Mouse (Mus musculus) spleen, adult 18-20 months (tissue): Measurements from ENCODE around the gene Msmo1.

Experiments used
- DNase-seq, 2 experiments: peaks; one replicate each; pipeline ENCODE4 v3.0.0; 2022; ENCODE audit warnings: mixed read lengths in 2 of 2

Gene Msmo1

DNA sequence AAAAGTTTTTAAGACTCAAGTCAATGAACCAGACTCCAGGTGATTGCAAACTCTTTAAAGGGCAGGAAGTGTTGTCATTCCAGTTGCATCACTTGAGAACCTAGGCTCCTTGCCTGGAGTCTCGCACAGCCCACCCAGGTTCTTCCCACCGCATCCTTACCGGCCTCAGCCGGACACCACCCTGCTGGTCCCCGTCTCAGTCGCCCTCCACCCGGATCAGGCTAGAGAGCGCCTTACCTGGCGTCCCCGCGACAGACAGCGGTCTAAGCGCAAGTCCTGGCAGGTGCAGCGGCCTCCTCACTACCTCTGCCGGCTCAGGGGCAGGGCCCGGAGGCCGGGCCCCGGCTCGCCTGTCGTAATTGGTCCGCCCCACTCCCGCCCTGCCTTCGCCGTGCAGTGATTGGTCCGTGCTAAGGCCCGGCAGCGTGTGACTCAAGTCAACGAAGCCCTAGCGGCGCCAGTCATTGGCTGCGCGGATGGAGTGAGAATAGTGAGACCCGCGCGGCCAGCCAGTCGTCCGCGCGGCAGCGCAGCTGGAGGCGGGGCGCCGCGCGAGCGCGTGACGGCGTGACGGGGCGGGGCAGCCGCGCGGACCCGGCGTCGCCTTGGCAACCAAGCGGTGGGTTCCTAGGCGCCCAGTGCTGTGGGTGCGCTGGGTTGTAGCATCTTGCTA, at the start of gene Msmo1:
TSS of gene Msmo1 (minus strand) at position 522 of the 673 bp plus-strand sequence.
- peak; percentile 88 to 95 for DNase-seq

DNA sequence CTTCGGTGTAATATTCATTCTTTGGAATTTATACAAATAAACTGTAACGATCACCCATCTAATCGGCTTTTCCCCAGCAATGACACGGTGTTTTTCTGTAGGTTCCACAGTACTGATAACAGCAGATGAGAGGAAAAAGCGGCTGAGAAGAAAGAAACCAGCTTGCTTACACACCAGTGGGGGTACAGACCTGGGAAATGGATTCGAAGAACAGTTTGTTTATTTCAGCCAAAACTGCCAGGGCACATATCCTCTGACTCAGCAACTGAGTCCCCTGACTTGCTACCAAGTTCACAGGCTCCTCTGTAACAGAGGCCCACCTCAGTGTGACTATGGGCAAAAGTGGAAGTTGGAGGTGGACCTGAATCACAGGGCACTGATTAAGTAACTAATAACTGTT, 48.4 kb upstream of the Msmo1 start:
- no peak for DNase-seq

DNA sequence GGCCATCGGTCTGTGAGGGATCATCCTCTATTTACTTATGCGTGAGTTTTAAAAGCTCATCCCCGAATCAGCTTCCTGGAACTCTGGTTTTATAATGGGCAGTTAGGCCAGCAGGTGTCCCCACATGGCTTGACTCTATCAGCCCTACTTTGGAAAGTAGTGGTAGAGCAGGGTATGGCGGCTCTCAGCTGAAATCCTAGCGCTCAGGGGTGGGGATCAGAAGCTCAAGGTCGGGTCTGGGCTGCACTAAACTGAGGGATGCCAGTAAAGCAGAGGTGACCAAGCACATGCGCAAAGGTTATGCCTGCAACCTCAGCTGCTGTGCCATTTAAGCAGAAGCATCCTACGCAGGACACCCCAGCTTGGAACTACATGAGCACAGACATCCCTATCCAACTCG, 44.3 kb upstream of the Msmo1 start:
- no peak for DNase-seq

DNA sequence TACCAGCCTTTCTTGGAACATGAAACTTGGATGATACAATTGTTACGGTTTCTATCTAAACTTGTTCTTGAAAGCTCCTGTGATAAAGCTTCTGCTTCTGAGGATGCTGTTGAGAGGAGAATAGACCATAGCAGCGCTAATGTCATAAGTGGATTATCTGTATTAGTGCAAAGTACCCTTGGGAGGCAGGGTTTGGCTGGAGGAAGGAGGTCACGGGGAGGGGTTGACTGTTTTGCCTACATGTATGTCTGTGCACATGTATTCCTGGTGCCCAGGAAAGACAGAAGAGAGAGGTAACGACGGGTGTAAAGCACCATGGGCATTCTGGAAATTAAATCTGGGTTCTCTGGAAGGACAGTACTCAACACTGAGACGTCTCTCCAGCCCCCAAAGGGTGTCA, 40.5 kb upstream of the Msmo1 start:
- no peak for DNase-seq

DNA sequence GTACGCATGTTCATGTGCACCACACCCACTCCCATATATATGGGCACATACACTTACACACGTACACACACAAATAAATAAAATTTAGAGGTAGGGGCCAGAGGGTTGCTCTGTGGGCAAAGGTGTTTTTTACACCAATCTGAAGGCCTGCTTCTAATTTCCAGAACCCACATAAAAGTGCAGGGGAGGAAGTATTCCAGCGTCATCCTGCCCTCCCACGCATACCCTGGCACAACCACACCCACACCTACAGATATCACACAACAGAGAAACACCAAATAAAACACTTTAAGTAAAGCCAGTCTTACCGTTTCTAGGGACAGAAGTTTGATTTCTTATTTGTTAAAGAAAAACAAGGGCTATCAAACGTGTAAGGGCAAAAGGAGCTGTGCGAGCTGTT, 37.2 kb upstream of the Msmo1 start:
- no peak for DNase-seq

DNA sequence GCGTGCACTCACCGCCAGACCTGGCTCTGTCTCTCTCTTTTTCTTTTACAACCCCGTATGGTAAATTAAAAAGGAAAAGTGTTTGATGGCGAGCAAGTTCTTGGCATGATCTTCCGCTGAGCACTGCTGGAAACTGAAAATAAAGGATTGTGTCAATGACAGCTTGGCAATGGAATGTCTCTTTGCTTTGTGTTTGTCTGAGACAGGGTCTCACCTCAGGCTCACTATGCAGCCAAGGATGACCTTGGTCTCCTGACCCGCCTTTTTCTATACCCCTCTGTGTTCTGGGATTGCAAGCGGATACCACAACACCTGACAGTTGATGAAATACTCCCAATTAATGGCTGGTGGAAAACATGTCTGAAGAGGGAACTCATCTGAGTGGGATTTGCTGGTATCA, 36.0 kb upstream of the Msmo1 start:
- no peak for DNase-seq

DNA sequence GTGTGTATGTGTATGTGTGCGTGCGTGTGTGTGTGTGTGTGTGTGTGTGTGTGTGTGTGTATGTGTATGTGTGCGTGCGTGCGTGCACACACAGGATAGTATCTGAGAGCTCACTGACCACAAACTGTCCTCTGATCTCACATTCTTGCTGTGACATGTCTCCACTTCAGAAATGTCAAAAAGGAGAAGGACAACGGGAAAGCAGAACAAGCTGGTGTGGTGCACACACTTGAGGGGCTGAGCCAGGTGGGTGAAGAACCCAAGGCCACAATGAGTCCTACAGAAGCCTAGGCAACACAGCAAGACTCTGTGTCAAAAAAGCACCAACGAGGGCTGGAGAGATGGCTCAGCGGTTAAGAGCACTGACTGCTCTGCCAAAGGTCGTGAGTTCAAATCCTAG, 35.1 kb upstream of the Msmo1 start:
- no peak for DNase-seq

DNA sequence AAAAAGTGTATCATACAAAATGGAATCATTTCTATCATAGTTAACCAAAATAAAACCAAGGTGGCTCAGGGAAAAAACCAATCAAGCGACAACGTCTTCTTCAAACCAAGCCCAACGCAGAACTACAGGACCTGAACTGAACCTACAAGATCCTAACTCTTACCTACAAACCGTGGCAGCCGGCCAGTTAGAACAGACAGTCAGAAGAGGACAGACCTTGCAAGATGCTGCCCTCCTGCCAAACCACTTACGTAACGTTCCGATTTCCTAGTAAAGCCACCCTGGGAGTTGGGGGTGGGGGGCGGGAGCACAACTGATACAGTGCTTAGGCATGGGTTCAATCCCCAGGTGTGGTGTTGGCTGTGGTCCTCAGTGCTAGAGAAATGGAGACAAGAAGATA, 33.5 kb upstream of the Msmo1 start:
- DNase-seq = no peak

DNA sequence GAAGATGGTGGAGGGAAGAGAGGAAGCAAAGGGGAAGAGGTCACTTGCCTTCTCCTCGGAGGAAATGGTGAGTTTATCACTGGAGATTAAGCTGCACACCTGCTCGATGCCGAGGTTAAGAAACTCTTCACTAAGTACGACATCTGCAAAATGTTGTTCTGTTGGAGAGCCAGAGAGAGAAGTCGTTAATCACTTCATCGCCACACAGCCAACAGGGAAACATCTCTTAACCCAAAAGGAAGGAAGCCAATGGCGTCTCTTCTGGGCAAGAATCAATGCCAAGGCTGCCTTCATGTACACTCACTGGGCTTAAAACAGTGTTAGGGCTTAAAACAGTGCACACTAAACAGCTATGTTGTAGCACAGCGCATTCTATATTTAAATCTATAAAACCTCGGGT, 30.5 kb upstream of the Msmo1 start:
- DNase-seq = no peak

DNA sequence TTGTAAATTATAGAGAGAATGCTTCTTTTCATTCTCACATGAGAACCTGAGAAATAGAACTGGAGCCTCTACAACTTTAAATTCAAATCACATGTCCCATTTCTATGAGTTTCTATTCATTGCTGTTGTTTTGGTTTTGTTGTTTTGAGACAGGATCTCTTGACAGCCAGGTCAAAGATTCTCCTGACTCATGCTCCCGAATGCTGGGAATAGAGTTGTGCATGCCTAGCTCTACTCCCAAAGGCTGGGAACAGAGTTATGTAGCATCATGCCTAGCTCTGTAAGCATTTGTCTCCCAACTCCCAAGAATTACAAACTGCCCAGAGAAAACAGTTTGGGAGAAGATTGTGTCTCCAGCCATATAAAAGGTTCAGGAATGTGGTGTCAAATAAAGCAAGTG, 29.2 kb upstream of the Msmo1 start:
- DNase-seq = no peak

DNA sequence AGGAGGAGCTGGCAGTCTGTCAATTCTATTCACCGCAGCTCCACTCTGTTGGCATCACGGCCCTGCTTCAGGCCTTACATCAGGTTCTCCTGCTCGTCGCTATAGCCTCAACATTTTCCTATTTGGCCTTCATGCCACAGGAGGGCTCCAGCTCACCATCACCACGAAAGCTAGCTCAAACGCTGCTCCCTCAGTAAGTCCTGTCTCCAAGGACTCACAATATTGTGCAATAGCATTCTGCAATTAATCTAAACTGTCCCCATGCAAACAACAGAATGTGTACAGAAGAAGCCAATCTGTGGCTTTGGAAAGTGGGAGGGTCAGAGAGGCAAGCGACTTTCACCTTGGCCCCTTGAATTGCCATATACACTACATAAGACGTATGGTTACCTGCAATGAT, 27.8 kb upstream of the Msmo1 start:
- no peak for DNase-seq

DNA sequence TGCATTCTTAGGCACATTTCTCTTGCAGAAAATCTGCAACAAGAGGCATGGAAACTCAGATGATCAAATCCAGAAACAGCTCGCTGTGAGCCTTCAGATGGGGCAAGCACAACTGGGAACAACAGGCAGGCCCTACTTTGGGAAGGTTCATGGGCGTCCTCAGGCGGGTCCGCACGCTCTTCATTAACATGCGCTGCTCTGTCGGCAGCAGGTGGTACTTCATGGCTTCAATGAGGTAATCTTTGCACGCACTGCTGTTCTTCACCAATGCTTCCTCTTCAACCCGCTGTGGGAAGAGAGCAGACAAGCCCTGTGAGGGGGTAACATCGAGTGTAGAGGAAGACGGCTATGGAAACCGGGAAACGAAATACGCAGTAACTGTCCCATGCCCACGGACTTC, 24.4 kb upstream of the Msmo1 start:
- no peak for DNase-seq

DNA sequence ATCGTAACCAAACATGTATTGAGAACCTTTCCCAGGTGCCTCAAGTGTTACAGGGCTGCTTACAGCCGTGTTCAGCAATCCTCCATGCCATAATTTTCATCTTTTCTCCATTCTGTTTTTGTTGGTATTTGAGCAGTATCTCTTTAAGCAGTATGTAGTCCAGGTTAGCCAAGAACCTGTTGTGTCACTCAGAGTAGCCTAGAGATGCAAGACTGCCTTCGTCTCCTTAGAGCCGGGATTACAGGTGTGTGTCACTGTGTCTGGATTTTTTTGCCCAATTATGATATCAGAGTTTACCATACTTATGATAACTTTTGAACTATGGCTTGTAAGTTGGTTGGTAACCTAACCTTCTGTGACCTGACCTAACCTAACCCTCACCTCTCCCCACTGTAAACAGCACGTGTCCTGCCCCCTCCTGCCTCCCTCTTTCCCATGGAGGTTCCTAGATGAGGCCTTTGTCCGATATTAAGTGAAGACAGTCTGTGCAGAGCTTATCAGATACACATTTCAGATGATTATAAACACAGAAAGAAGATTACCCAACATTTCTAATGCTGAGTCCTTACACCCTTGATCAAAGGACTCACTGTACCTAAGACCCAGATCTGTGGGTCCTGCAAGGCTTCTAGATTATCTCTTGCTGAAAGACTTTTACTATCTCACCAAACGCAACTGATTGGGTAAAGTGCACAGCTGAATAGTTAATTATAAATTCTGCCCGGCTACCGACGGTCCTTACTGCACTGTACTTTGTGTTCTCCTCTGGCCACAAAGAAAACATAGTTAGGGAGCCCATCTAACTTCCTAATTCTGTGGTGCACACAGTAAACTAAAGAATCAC, 12.8 kb upstream of the Msmo1 start:
- DNase-seq = no peak

DNA sequence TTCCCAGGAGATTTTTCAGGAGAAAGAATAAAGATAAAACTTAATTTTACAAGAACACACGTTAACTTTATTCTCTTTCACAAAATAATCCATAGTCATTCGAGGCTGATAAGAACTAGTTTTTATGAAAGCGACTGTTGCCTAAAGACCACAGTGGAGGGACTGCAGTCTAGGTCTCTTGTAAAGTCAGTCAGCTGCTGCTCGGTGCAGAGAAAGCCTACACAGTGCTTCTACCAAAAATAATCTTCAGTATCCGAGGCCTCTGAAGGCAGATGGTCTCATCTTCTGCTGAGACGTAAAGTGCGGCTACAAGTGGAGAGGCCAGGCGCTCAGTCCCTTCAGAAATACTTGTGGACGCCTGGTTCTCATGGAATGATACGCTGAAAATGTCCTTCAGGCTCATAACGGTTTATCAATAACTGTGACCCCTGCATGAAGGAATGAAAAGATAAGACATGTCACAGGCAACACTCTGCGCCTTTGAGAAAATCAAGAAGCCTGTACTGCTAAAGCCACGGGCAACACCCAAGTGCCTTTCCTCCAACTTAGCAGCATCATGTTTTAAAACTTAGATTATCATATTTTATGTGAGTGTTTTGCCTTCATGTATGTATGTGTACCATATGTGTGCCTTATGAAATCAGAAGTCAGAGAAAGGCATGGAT, 7.1 kb upstream of the Msmo1 start:
- DNase-seq = no peak

DNA sequence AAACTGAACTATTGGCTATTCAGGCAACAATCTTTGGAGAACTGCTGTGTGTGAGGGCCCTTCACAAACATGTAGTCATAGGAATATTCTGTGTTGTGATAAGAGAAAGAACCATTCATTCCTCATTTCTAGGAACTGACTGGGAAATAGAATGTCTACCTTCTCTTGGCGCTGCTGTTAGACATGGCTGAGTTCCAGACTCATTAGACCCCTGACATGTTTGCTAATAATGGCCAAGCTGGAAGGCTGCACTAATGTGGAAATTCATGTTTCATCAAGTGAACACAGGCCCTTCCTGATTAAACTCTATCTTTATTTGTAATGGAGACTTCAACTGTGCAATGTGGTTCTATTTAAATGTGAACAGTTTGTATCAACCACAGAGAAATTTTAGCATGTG, 5.3 kb upstream of the Msmo1 start:
- DNase-seq = no peak

DNA sequence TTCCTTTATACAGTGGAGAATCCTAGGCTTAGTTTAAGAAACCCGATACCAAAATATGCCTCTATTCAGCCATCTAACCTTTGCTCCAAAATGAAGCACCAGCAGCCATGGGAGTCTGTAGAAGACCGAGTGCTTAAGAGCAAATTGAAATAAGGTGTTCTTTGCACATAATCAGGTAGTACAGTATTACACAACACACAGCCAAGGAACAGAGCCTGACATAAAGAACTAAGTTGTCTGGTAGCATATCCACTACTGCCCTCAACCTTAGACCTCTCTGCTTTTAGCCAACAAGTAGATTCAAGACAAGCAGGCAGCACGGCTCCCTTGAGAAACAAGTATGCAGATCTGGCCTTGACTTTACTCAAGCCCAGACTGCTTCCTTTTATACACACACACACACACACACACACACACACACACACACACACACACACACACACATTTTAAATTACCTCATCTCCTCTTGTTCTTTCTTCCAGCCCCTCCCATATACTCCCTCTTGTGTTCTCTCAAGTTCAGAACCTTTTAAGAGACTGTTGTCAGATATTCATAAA, 3.3 kb upstream of the Msmo1 start:
- DNase-seq = no peak

DNA sequence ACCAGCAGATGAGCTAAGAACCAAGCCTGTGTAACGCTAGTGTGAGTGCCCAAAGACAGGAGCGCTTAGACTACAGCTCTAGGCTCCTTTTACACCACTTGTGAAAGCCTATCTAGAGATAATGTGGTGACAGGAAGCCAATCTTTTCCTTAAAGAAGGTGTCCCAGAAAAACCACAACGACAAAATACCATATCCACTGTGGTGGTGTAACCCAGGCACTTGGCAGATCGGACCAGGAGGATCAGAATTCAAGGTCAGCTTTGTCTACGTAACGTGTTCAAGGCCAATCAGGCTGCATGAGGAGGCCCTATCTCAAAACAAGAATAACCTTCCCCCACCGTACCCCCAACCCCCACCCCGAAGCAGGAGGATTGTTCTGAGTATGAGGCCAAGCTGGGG, 1.6 kb upstream of the Msmo1 start:
- no peak for DNase-seq

DNA sequence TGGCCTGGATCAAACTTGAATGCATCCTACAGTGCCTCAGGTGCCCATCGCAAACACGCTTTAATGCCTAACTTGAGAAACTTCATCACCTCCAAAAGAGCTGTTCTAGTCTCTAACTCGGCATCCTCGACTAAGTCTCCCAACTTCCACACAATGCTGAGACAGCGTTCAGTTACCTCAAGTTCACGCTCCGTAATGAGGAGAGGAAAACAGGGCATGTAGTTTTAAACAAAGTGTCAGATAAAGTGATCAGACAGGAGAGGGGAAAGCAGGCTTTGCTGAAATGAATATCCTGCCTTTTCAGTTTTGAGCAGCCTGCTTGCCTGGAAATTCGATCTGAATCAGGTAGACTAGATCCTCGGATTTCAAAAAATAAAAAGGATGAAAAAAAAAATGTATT, 996 bp downstream of the Msmo1 start:
- DNase-seq = no peak

DNA sequence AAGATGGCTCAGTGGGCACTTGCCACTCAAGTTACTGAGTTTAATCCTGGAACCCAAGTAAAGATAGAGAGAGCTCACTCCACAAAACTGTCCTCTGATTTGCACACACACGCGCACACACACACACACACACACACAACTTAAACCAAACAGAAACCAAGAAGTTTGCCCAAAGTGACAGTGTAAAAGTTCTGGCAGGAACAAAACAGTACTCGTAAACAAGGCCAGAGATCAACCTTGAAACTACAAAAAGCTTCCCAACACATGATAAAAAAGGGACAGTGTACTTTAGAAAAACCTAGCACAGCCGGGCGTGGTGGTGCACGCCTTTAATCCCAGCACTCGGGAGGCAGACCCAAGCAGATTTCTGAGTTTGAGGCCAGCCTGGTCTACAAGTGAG, 5.4 kb downstream of the Msmo1 start:
- no peak for DNase-seq

DNA sequence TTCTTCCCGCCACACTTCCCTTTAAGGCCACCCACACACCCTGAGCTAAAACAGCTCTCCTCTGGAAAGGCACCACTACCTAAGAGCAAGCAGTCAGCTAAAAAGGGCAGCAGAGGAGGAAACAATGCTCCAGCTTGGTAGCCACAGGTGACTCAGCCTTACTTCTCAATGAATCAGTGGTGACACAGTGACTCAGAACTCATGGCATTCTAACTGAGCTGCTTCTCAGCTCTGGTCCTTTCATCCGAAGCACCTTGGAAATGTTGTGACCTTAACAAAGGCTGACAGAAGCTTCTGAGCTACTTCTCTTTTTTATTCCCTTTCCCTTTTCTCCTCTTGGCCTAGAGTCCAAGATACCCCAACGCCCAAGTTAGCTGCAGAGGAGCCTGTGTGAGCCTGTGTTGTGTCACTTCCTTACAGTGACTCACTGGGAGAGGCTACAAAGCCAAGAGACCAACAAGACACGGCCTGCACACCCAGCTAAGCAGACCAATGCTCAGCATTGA, 7.3 kb downstream of the Msmo1 start:
- DNase-seq = no peak

DNA sequence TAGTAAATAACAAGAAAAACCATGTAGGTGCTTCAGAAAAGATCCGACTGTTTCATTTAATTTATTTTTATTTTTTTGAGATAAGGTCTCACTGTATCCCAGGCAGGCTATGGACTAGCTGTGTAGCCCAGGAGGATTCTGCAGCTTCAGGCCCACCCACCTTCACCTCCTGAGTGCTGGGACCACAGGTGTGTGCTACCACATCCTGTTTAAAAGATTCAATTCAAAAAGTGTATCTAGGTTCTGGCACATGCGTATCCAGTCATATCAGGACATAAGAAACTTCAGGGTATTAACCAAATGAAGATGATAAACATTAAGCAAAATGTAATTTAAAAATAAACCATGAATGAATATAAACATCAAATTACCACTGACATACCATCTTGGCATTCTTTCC, 10.4 kb downstream of the Msmo1 start:
- DNase-seq = no peak

DNA sequence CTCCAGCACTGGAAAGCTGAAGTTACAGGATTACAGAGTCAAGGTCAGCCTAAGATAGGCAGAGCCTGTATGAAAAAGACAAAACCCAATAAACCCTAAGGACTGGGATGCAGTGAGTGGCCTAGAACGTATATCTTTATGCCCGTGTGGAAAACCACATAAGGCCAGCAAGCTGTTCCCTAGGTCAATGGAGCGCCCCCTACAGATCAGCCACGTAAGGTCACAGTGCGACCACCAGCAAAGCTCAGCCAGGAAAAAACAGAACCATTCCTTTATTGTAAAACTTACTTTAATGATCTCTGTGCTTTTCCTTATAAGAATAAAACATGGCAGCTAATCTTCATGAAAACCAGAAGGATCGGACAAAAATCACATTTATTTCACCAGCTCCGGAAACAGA, 15.7 kb downstream of the Msmo1 start:
- DNase-seq = no peak

DNA sequence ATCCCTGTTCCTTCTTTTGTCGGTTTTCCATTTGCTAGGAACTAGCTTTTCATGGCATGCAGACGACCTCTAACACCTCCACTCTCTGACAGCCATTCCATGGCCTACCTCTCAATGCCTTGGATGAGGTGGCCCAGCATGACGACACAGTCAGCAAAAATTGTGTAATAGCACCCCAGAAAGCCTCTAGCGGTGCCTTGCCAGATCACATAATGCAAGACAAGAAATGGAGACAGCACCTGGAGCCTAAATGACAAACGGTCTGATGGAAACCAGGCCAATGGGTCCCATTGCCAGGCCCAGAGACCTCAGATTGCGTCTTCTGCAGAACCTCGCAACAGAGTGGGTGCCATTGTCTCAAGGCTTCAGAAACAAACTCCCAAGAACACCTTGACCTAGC, 21.1 kb downstream of the Msmo1 start:
- no peak for DNase-seq

DNA sequence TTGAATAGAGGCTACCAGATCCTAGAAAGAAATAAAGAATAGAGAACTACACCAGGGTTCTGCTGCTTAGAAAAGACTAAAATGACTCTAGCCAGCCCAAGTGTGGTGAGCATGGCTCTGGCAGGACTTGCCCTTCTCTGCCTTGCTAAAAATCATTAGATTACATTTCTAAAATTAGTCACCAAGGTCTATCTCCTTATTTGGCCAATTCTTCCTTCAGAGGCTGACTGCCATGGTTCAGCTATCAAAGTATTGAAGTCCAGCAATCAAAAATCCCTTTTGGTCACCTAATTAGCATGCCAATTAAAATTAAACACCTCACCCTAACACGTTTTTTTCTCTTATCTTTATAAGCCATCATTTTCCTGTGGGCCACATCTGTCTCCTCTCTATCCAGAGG, 22.0 kb downstream of the Msmo1 start:
- DNase-seq = no peak
